Mouse (Mus musculus) lung, adult 2 months (tissue): ENCODE data around the gene Lmbrd1.

Experiments
- CTCF ChIP-seq: fragments of 200-500 bp; IDR thresholded peaks from 2 replicates; pipeline ENCODE4 v1.5.1; 2011; ENCODE audit warnings: mild to moderate bottlenecking, low read length, control low read depth; ENCODE audit not compliant: insufficient read depth
- POLR2A ChIP-seq: fragments of 200-500 bp; IDR thresholded peaks from 2 replicates; pipeline ENCODE4 v1.6.1; 2011; ENCODE audit warnings: low read depth, mild to moderate bottlenecking, control low read depth, low read length, borderline replicate concordance; ENCODE audit errors: extremely low read depth

- TF ChIP-seq CTCF (peak; percentile 33; the same call in 1 of the 2 replicates), POLR2A (peak; percentile 57; the same call in 1 of the 2 replicates)
These were observed at the start of gene Lmbrd1 for GRCm38 (mm10) chr1:24678205-24678917.
